Mouse (Mus musculus): ENCODE measurements at regions not wholly inside any gene's neighbourhood (a gene's known extent, or its start where the extent isn't known, plus 50 kb on each side); places are given as distances from the start of the nearest gene placed in this dataset.

GRCm38 (mm10) chr13:26356341-26356740, 413.6 kb downstream of the Hdgfl1 start:
- TF ChIP-seq CTCF (conservative IDR thresholded peaks at IDR 0.05; ENCODE audit: low read length): no peak
- TF ChIP-seq POU5F1 (IDR thresholded peaks at IDR 0.05; ENCODE audit: borderline replicate concordance, low read length): no peak
